Mouse (Mus musculus) naive thymus-derived CD4-positive, alpha-beta T cell, adult 5 months (primary cell): Measurements from ENCODE around the gene Ercc6l2. TPM values are rescaled to one million over a fixed set of nuclear protein-coding genes. Genes with fewer than 3 reads are reported as not detected.

Experiments
- polyA plus RNA-seq: library from polyadenylated mRNA; unstranded; fragments of 100-300 nt; shearing (Covaris generic); gene quantifications from one replicate; pipeline ENCODE4 v1.2.1, GENCODE M21; 2017

Gene Ercc6l2
- 14.7 TPM for polyA plus RNA-seq

GRCm38 (mm10) chr13:63814746-63815681 lies at the start of gene Ercc6l2:
Ercc6l2 (plus strand) TSS chr13:63815240.

Other genes with a start within 250 kb of the Ercc6l2 start
- gene Ptch1, start 241.6 kb upstream of the Ercc6l2 start, polyA plus RNA-seq = 8.7 TPM